Mouse (Mus musculus) kidney, embryonic 14.5 days (tissue): Measurements from ENCODE around the gene Fam166a. TPM values are rescaled to one million over a fixed set of nuclear protein-coding genes. Genes with fewer than 3 reads are reported as not detected.

ENCODE experiments used
- ATAC-seq: fragments of 200-750 bp; cut with Nextera tagmentation; 2 replicates; pipeline ENCODE4 v1.8.0; 2017; ENCODE audit warnings: moderate number of reproducible peaks, mild to moderate bottlenecking, moderate TSS enrichment, moderate library complexity; ENCODE audit not compliant: low FRiP score, low TSS enrichment
- H3K27ac ChIP-seq: fragments of 300-500 bp; sonication (generic); 2 replicates; pipeline ENCODE4 v1.5.1; 2014; ENCODE audit warnings: low read depth, mild to moderate bottlenecking, low read length, moderate library complexity, mixed read lengths
- H3K27me3 ChIP-seq: fragments of 300-500 bp; sonication (generic); 2 replicates; pipeline ENCODE4 v1.6.1; 2014; ENCODE audit warnings: mild to moderate bottlenecking, low read length; ENCODE audit not compliant: control insufficient read depth, insufficient read depth
- H3K36me3 ChIP-seq: fragments of 300-500 bp; sonication (generic); 2 replicates; pipeline ENCODE4 v1.6.1; 2014; ENCODE audit warnings: low read length, mixed read lengths; ENCODE audit not compliant: control insufficient read depth, insufficient read depth
- H3K4me1 ChIP-seq: fragments of 300-500 bp; sonication (generic); 2 replicates; pipeline ENCODE4 v1.6.1; 2014; ENCODE audit warnings: low read length, mixed read lengths; ENCODE audit not compliant: control insufficient read depth, insufficient read depth
- H3K4me2 ChIP-seq: fragments of 300-500 bp; sonication (generic); replicated peaks from 2 replicates; pipeline ENCODE4 v1.6.1; 2014; ENCODE audit warnings: low read depth, mild to moderate bottlenecking, low read length
- H3K4me3 ChIP-seq: fragments of 300-500 bp; sonication (generic); 2 replicates; pipeline ENCODE4 v1.5.1; 2014; ENCODE audit warnings: mild to moderate bottlenecking, low read length
- H3K9ac ChIP-seq: fragments of 300-500 bp; sonication (generic); 2 replicates; pipeline ENCODE4 v1.6.1; 2014; ENCODE audit warnings: low read depth, mild to moderate bottlenecking, low read length, moderate library complexity
- H3K9me3 ChIP-seq: fragments of 300-500 bp; sonication (generic); 2 replicates; pipeline ENCODE4 v1.6.1; 2016; ENCODE audit warnings: low read length; ENCODE audit not compliant: control insufficient read depth
- WGBS: fragments of 180-500 bp; shearing (Covaris S2); extraction: QIAGEN DNeasy Blood & Tissue Kit; methylation state at CpG from one replicate; pipeline ENCODE4 v1.1.7; 2014; 5-methylcytosine and 5-hydroxymethylcytosine counted together
- polyA plus RNA-seq: library from polyadenylated mRNA; unstranded; fragments of >200 nt; fragmentation: Nextera tagmentation; extraction: Ambion mirVana; gene quantifications from 2 replicates; pipeline ENCODE4 v1.2.1, GENCODE M21; 2014

Fam166a gene
- polyA plus RNA-seq, 1 experiment from 2014 or later, result 0.55 TPM

GRCm38 (mm10) chr2:25240723-25241437 lies 22.3 kb downstream of the Fam166a start:
- H3K9me3 ChIP-seq, result no peaks in the 10 kb centered on the region
- peak overlapping the region; percentile 8; the same call in 1 of the 2 replicates for H3K27ac ChIP-seq
- H3K9ac ChIP-seq, result peak overlapping the region; percentile 45
- H3K4me3 ChIP-seq, result peak overlapping the region; percentile 24
- peaks cover 4% of the 10 kb centered on the region; the same call in 1 of the 2 replicates for H3K36me3 ChIP-seq
- H3K4me1 ChIP-seq, result peaks cover 12% of the 10 kb centered on the region; the same call in 1 of the 2 replicates
- peak; percentile 89 for ATAC-seq
- WGBS, result 1% methylated on average over 29 of the region's 29 CpGs
- H3K4me2 ChIP-seq, result peak overlapping the region; percentile 93
- peaks cover 10% of the 10 kb centered on the region; the same call in 1 of the 2 replicates for H3K27me3 ChIP-seq

- peak; percentile 3; the same call in 1 of the 2 replicates for ATAC-seq
- WGBS, result 8% methylated on average over 6 of the region's 6 CpGs
- Histone ChIP-seq H3K9ac (no peak overlapping the region), H3K9me3 (no peaks in the 10 kb centered on the region), H3K36me3 (peaks cover 7% of the 10 kb centered on the region; the same call in 1 of the 2 replicates), H3K27me3 (peaks cover 10% of the 10 kb centered on the region; the same call in 1 of the 2 replicates), H3K4me2 (peak overlapping the region; percentile 93), H3K4me3 (peak overlapping the region; percentile 53; the same call in 1 of the 2 replicates), H3K27ac (no peak overlapping the region), H3K4me1 (peaks cover 12% of the 10 kb centered on the region; the same call in 1 of the 2 replicates)
Measured at GRCm38 (mm10) chr2:25241438-25241775, 22.9 kb downstream of the Fam166a start.

DNA sequence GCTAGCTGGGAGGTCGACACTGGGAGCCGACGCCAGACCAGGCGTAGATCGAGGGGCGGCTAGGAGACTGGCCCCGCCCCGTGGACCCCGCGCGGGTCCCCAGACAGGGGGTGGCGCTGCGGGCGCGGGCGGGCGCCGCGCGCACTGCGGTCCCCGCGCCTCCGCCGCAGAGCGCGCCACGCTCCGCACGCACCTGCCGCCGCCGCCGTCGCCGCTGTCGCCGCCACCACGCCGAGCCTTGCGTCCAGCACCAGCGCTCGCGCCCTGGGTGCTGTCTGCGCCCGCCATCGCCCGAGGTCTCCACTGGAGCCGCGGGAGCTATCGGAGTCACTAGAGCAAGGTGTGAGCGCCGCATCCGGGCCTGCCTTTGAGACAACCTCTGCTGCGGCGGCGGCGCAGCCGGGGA lies 23.6 kb downstream of the Fam166a start, which contains the start of the genes Rnf208 and Cysrt1:
Gene Rnf208, plus strand, starts transcription at position 155 of the 406 bp plus-strand sequence.
Gene Cysrt1, minus strand, starts transcription at position 352 of the 406 bp plus-strand sequence.
- Histone ChIP-seq H3K27ac (peak within 1 kb of the TSS; percentile 8; the same call in 1 of the 2 replicates), H3K4me2 (peak within 1 kb of the TSS; percentile 93), H3K36me3 (peaks cover 12% of the 10 kb centered on the region), H3K4me3 (peak within 1 kb of the TSS; percentile 53), H3K4me1 (peaks cover 12% of the 10 kb centered on the region; the same call in 1 of the 2 replicates), H3K9me3 (no peaks in the 10 kb centered on the region), H3K27me3 (peaks cover 10% of the 10 kb centered on the region; the same call in 1 of the 2 replicates), H3K9ac (peak within 1 kb of the TSS; percentile 67)
- no peak for ATAC-seq
- WGBS, result 1% methylated on average over 45 of the region's 59 CpGs

- WGBS, result 69% methylated on average over 8 of the region's 8 CpGs
- Histone ChIP-seq H3K9me3 (no peaks in the 10 kb centered on the region), H3K27me3 (peaks cover 10% of the 10 kb centered on the region; the same call in 1 of the 2 replicates), H3K4me3 (no peak overlapping the region), H3K27ac (no peak overlapping the region), H3K9ac (no peak overlapping the region), H3K4me2 (no peak overlapping the region), H3K4me1 (peaks cover 12% of the 10 kb centered on the region; the same call in 1 of the 2 replicates), H3K36me3 (peaks cover 22% of the 10 kb centered on the region)
- no peak for ATAC-seq
Measured at GRCm38 (mm10) chr2:25243342-25243741, 24.8 kb downstream of the Fam166a start.

DNA sequence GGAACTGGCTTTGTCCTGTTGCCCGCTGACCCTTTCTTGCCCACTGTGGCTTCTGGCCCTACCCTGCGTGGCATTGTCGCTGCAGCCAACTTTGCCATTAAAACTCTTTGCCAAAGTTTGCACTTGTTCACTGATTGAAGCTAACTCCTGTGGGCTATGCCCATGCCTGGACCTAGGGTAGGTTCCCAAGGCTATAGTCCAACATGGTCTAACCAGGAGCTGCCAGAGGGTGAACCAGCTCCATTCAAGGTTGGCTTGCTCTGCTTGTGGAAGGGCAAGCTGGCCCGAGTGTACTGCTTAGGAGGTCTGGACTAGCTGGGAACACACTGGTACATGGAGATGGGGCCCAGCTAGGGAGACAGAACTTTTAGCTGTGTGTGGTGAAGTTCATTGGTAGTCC lies 25.6 kb downstream of the Fam166a start:
- no peak for ATAC-seq
- H3K27ac ChIP-seq, result no peak overlapping the region
- peaks cover 12% of the 10 kb centered on the region; the same call in 1 of the 2 replicates for H3K4me1 ChIP-seq
- H3K27me3 ChIP-seq, result peaks cover 10% of the 10 kb centered on the region; the same call in 1 of the 2 replicates
- peaks cover 30% of the 10 kb centered on the region for H3K36me3 ChIP-seq
- 91% methylated on average over 4 of the region's 4 CpGs for WGBS
- no peaks in the 10 kb centered on the region for H3K9me3 ChIP-seq
- H3K9ac ChIP-seq, result no peak overlapping the region
- H3K4me2 ChIP-seq, result no peak overlapping the region
- H3K4me3 ChIP-seq, result no peak overlapping the region

DNA sequence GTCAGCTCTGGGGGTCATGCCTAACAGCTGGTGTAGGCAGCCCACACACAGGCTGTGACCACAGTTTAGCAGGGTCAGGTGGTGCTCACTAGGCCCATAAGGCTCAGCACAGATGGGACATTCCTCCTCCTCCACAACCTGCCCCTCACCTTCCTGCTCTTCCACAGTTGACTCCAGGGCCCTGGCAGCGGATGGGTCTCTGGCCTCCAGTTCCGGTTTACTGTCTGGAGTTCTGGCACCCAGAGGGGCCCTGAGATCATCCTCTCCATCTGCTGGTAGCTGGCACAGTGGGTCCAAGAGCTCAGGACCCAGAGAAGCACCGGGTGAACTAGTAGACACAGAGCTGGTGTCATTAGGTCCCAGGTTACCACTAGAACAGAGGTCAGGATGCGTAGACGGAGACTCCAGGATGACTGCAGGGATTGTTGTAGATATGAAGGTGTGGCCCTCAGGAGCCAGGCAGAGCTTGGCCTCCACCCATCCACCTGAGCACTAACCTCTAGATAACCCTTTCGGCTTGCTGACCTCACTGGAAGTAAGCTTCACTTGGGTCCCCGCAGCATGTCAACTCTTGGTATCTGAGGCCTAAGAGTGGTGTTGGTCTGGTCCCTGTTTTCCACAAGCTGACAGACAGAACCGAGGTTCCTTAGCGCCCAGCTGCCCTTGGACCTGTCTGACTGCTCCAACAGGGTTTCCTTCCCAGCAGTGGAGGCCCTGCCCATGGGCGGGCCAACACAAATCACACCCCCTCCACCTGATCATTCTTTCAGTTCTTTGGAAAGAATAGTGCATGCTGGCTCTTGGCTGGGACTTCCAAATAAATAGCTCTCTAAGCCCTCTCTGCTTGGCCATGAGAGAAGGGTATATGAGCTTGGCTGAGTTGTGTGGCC lies 27.9 kb downstream of the Fam166a start, which contains the start of gene AL732309.1:
Gene AL732309.1, minus strand, starts transcription at position 681 of the 890 bp plus-strand sequence.
- H3K27ac ChIP-seq, result no peak within 1 kb of the TSS
- H3K9me3 ChIP-seq, result no peaks in the 10 kb centered on the region
- peaks cover 10% of the 10 kb centered on the region; the same call in 1 of the 2 replicates for H3K27me3 ChIP-seq
- 88% methylated on average over 10 of the region's 10 CpGs for WGBS
- H3K9ac ChIP-seq, result no peak within 1 kb of the TSS
- no peak within 1 kb of the TSS for H3K4me2 ChIP-seq
- H3K4me3 ChIP-seq, result no peak within 1 kb of the TSS
- peaks cover 50% of the 10 kb centered on the region for H3K36me3 ChIP-seq
- no peak for ATAC-seq
- peaks cover 7% of the 10 kb centered on the region; the same call in 1 of the 2 replicates for H3K4me1 ChIP-seq

- peaks cover 45% of the 10 kb centered on the region for H3K36me3 ChIP-seq
- no peak overlapping the region for H3K4me3 ChIP-seq
- peaks cover 12% of the 10 kb centered on the region for H3K4me1 ChIP-seq
- H3K27me3 ChIP-seq, result no peaks in the 10 kb centered on the region
- ATAC-seq, result no peak
- 97% methylated on average over 1 of the region's 1 CpGs for WGBS
- H3K9ac ChIP-seq, result no peak overlapping the region
- no peaks in the 10 kb centered on the region for H3K9me3 ChIP-seq
- no peak overlapping the region for H3K27ac ChIP-seq
- no peak overlapping the region for H3K4me2 ChIP-seq
Measured at GRCm38 (mm10) chr2:25252331-25252730, 33.8 kb downstream of the Fam166a start.

- ATAC-seq, result peak; percentile 92
- H3K9ac ChIP-seq, result peak within 1 kb of the TSS; percentile 73
- WGBS, result under 1% methylated on average over 39 of the region's 39 CpGs
- H3K4me3 ChIP-seq, result peak within 1 kb of the TSS; percentile 87
- H3K4me2 ChIP-seq, result peak within 1 kb of the TSS; percentile 95
- H3K9me3 ChIP-seq, result no peaks in the 10 kb centered on the region
- H3K27ac ChIP-seq, result peak within 1 kb of the TSS; percentile 63
- H3K4me1 ChIP-seq, result peaks cover 12% of the 10 kb centered on the region
- H3K27me3 ChIP-seq, result no peaks in the 10 kb centered on the region
- peaks cover 19% of the 10 kb centered on the region for H3K36me3 ChIP-seq
Measured at GRCm38 (mm10) chr2:25255284-25255779, 36.8 kb downstream of the Fam166a start, which contains the start of gene Tmem203. Gene Tmem203 (plus strand): TSS chr2:25255439.
